Mouse (Mus musculus): Measurements from ENCODE around the gene Fgfr2.

Gene Fgfr2

DNA sequence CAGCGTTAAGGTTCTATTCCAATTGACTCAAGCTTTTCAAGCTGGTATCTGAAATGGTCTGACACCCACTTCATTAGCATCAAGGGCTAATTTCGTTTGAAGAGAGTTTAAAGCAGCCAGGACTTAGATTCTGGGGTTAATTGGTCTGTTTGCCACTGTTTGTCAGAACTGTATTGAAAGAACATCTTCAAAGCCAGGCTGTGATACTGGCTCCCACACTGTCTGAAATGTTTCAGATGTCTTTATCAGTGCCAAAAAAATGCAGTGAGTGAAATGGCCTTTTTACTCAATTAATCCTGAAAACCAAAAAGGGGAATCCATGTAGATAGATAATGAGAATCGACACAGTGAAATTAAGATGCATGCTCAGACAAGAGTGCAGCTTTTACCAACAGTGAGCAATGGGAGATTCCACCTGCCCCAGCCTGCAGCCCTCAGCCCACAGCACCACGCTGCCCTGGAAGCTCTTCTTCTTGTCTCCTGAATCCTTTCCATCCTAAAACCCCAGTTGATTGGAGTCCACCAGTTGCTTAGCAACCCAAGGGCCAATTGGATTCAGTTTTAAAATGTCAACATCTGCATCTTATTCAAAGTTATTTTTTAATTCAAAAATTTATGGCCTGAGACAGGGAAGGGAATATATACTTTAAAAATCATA is 3005.6 kb downstream of the Fgfr2 start:
- no peak for DNase-seq (ENCODE audit: low read depth, low spot score)

DNA sequence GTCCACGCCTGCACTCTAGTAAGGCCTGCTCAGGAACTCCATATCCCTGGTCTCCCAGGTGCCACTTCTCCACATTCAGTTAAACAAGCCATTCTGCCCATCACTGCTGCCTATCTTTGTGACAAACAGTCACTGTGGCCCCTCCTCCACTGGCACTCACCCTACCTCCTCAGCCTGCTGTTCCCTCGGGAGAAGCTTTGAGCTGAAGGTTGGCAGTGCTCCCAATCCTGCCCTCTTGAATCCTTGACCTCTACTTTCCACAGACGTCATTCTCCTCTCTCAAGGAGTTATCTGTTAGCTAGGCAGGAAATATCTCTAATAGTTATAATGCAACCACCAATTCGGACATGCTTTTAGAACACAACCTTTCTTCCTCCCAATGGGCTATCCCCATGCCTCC is 3008.7 kb downstream of the Fgfr2 start:
- no peak for DNase-seq (ENCODE audit: low read depth, low spot score)
